Mouse (Mus musculus) testis, adult 2 months (tissue): Measurements from ENCODE around the gene Slc36a1.

Source experiments
- CTCF ChIP-seq: fragments of 200-500 bp; IDR thresholded peaks from 2 replicates; pipeline ENCODE4 v1.5.1; 2012; ENCODE audit warnings: low read depth, mild to moderate bottlenecking, inconsistent platforms, low read length, moderate library complexity; ENCODE audit not compliant: control insufficient read depth, insufficient read depth, insufficient replicate concordance
- POLR2A ChIP-seq: fragments of 200-500 bp; IDR thresholded peaks from 2 replicates; pipeline ENCODE4 v1.6.1; 2012; ENCODE audit warnings: low read depth, mild to moderate bottlenecking, inconsistent platforms, low read length, moderate library complexity; ENCODE audit not compliant: control insufficient read depth

- TF ChIP-seq CTCF (no peak), POLR2A (no peak)
Observed at GRCm38 (mm10) chr11:55154398-55155069, 49.6 kb upstream of the Slc36a1 start.
